Mouse (Mus musculus): ENCODE measurements around the gene Wdfy3.
"Not testable (repeated sequence)": the region's sequence is repeated elsewhere in the genome, so short reads cannot be mapped to it uniquely, and the experiment has no call there.

Gene Wdfy3

DNA sequence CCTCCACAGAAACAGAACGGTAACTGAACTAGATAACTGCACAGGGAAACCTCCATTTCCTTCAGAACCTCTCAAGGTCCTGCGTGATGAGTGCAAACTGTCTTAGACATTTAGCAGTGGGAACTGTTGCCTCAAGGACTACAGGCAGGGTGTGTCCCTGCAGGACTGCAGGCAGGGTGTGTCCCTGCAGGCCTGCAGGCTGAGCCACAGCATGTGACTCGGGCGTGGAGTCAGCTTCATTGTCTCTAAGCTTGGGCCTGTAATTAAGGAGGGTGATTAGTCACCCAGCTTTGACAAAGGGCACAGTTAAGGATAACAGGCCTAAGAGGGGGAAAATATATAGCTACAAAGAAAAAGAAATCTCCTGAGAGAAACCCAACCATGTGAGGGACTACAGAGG, 222.0 kb downstream of the Wdfy3 start:
- in situ Hi-C loops (cut with MboI; ENCODE audit: low sequenced_read_pairs): no loop called here

DNA sequence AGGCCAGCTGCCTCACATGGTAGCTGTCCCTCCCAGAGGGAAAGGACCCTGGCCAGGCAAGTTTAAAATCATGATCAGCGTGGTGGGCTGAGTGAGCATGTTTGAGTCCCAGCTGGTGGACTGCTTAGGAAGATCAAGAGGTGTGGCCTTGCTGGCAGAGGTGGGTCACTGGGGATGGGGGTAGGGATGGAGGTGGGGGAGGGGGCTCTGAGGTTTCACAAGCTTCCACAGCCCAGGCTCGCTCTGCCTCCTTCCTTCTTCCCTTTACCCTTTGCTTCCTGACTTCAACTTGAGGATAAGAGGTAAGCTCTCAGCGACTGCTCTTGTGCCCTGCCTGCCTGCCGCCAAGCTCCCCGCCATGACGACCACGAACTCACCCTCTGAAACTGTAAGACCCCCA, 222.4 kb downstream of the Wdfy3 start:
- in situ Hi-C loops (cut with MboI; ENCODE audit: low sequenced_read_pairs): no loop called here

DNA sequence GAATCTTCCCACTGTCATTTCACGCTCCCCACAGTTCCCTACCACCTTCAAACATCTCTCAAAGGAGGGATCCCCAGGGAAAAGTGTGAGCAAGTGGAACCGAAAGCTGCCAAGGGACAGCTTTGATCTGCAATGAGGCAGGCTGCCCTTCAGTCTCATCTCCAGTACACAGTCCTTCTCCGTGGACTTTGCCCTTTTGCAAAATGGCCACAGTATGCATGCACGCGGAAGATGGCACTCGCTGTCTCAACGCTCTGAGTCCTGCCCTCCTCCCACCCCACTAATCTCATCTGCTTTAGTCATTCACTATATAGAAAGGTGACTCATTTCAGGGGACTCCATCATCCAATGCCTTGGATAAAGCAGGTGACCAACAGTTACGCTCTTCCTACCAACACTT, 223.8 kb downstream of the Wdfy3 start:
- in situ Hi-C loops (cut with MboI; ENCODE audit: low sequenced_read_pairs): no loop called here

DNA sequence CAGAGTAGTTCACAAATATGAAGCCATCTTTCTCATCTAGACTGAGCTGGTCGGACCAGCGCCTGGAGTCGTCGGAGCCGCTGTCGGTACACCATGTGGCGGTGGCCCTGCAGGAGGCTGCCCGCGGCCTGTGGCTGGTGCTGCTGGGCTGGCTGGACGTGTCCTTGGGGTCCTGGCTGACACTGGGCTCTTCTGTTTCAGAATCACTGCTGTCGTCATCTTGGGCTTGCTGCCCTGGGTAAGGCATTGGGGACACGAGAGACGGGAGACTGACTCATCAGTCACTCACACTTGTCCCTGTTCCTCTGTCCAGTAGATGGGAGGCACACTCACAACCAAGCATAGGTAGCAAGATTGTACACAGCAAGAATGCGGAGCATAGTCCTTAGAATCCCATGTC, 224.7 kb downstream of the Wdfy3 start:
- in situ Hi-C loops (cut with MboI; ENCODE audit: low sequenced_read_pairs): no loop called here

DNA sequence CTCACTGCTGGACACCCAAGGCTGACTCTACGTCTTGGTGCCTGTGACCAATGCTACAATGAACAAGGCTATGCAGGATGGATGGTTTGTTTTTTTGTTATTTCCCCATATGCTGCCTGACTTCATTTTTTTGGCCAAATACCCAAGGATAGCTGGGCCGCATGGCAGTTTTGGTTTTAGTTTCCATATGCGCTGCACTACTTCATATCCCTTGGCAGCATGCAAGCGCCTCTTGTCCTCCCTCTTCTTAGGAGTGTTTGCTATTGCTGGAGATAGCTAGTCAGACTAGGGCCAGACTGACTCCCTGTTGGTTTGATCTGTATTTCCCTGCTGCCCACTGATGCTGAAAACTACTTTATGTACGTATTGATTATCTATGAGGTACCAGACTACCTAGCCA, 229.2 kb downstream of the Wdfy3 start:
- in situ Hi-C loops (cut with MboI; ENCODE audit: low sequenced_read_pairs): no loop called here

DNA sequence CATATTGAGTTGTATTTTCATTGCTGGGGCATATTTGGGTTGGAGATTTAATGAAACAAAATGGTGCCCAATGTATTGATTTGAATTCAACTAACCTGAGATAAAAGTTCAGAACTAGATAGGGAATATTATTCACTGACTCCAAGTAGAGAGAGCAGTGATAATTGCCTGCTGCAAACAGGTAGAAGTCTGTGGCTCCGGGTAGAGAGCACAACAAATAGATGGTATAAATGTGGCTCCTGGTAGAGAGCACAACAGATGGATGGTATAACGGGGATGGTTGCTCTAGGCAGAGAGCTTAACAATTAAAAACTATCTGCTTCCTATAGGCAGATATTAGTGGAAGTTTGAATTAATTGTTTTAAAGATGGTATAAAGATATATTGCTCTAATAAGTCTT, 232.1 kb downstream of the Wdfy3 start:
- in situ Hi-C loops (cut with MboI; ENCODE audit: low sequenced_read_pairs): not testable (repeated sequence)

DNA sequence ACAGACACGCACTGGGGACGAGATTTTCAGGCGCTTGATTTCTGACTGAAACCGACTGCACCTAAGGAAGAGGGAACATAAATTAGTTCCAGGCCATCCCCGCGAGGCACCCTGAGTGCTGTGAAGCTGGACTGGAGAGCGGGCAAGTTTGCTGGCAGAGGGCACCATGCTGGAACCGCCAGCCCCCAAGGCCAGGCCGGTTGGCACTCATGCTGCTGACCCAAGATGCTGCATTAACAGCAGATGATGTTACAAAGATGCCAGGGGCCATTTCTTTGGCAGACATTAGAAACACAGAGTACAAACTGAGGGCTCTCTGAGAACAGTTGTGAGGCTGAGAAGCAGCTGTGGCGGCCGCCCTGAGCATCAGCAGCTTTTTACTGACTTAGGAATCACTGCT, 233.5 kb downstream of the Wdfy3 start:
- in situ Hi-C loops (cut with MboI; ENCODE audit: low sequenced_read_pairs): no loop called here

DNA sequence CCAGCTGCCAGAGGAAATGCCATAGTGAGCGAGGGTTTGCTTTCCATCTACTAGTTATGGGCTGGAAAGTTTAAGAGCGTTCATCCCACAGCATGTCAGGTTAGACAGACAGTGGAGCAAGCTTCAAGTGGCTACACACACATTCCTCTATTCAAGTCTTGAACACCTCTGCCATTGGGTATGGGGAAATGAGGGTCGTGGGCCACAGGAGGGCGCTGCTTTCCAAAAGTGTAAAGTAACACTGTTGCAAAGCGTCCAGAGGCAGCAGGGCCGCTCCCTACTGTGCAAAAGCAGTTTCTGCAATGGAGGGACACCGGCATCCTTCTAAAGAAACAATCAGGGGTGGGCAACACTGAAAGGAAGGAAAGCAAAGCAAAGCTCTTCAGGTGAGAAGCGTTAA, 235.8 kb downstream of the Wdfy3 start:
- in situ Hi-C loops (cut with MboI; ENCODE audit: low sequenced_read_pairs): no loop called here

DNA sequence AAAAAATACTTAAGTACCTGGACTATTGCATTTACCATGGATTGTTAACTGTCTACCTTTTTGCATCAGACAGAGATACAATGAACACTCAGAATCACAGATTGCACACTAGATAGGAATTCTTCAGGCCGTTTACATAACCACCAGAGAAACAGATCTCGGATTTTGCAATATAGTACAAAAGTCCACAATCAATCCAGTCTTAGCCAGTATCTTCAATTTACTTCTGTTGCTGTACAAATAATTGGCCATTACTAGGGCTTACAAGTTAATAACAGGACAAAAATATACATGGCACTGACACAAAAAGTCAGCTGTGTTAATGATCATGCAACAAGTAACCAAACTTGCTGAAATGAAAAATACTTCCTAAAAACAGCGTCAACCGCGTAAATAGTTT, 236.7 kb downstream of the Wdfy3 start:
- in situ Hi-C loops (cut with MboI; ENCODE audit: low sequenced_read_pairs): no loop called here

DNA sequence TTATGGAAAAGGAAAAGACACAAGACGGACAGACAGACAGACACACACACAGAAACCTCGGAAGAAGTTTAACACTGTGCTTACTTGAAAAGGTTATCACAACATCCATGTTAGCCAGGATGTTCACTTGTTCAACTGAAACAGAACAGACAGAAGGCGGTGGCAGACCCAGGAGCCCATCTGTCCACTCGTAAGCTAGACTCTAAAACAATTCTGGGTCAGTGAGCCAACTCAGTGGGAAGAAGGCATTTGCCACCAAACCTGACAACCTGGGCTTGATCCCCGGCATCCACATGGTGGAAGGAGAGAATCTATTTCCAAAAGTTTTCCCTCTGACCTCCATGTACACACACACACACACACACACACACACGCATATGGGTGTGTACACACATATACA, 237.7 kb downstream of the Wdfy3 start:
- in situ Hi-C loops (cut with MboI; ENCODE audit: low sequenced_read_pairs): no loop called here

DNA sequence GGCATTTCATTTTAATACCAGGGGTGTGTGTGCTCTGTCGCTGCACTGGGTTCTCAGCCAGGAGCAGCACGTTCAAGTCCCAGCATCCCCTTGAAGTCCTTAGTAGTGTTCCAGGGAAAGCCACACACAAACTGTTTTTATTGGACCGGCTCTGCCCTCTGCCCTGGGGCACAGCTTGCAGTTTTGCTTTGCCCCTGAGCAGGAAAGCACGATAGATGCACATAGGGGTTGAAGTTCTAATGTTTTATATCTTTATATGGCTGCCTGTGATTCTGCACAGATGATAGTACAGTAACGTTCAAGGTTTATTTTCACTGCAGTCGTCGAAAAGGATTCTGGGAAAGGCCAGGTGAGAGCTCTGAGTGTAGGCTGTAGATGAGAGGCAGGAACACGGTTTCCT, 239.5 kb downstream of the Wdfy3 start:
- in situ Hi-C loops (cut with MboI; ENCODE audit: low sequenced_read_pairs): no loop called here

DNA sequence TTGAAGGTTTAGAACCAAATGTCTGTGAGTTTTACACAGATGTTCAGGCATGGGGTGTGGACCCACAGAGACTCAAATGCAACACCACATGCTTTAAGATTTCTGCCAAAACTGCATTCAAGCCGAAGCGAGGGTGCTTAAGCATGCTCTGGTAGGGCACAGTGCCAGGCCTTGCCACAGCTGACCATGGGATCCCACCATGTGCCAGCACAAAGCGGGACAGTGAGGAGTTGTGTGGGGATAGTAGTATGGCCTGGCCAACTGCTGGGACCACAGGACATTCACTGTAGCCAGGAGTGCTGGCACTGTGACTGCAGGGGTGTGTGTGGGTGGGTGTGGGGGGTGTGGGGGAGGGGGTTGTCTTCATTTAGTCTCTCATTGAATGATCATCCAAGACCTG, 240.8 kb downstream of the Wdfy3 start:
- in situ Hi-C loops (cut with MboI; ENCODE audit: low sequenced_read_pairs): no loop called here

DNA sequence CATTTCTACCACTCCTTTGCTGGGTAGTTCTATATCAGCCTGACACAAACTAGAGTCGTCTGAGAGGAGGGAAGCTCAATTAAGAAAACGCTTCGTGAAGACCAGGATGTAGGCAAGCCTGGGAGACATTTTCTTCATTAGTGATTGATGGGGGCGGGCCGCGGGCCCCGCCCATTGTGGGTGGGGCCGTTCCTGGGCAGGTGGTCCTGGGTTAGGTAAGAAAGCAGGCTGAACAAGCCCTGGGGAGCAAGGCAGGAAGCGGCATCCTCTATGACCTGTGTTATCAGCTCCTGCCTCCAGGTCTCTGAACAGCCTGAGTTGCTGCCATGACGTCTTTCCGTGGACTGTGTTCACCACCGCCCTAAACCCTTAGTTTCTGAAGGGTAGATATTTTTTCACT, 242.2 kb downstream of the Wdfy3 start:
- in situ Hi-C loops (cut with MboI; ENCODE audit: low sequenced_read_pairs): no loop called here

DNA sequence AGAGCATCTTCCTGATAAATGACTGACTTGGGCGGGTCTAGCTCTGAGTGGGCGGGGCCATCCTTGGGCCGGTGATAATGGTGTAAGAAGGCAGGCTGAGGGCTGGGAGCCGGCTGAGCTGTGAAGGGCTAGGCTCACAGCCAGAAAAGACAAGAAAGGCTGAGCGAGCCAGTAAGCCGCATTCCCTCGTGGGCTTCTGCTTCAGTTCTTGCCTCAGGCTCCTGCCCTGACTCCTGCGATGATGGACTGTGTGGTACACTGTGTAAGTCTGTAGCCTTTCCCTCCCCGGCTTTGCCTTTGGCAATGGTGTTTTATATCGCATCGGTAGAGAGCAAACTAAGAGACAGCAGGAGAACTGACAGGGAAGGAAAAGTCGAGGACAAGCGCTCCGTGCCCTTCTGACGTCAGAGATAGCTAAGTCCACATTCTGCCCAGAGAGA, 243.2 kb downstream of the Wdfy3 start:
- in situ Hi-C loops (cut with MboI; ENCODE audit: low sequenced_read_pairs): no loop called here

DNA sequence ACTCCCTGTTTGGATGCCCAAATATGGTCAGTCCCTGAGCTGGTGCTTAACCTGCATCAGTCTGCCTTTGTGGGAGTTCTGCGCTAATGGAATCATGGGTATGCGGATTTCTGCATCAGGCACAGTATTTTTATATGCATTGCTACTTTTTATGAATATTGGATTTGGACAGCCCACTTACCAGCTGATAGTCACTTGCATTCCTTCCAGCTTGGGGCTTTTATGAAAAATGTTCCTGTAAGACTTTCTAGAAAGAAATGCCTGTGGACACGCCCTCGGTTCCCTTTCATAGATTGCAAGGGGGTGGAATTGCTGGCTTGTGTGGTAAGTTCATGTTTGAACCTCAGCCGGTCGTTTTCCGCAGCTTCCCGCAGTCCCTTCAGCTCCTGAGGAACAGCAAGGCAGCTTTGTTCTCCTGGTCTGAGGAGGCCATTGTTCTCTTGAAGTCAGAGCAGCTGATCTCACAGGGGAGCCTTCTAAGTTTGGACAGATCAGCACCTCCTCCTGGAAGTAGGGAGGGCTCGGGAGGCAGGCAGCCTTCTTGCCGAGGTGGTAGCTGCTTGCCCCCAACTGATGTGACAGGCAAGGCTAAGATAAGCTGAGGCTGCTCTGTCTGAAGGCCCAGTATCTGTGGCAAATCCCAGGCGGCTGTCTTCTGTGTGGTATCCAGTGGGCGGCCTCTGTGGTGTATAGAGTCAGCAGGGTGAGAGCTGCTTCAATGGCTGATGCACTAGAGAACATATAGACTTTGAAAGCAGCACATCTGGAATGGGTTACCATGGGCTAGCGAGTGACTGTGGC, 244.4 kb downstream of the Wdfy3 start:
- in situ Hi-C loops (cut with MboI; ENCODE audit: low sequenced_read_pairs): no loop called here

DNA sequence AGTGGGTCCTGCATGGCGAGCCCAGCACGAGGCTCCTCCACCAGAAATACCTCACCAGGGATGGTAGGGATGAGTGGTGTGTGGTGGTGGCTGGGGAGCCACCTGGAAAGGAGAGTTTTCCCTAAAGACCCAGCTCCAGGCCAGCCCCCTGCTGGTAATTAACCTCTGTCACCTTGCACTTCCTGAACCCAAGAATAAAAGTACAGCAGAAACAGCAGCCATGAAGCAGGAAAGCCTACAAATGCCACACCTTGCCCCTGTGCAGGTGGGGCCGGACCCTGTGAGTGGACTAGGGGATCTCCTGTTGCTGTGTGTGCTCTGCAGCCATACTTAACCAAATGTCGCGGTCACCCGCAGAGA, 247.4 kb downstream of the Wdfy3 start:
- in situ Hi-C loops (cut with MboI; ENCODE audit: low sequenced_read_pairs): no loop called here

DNA sequence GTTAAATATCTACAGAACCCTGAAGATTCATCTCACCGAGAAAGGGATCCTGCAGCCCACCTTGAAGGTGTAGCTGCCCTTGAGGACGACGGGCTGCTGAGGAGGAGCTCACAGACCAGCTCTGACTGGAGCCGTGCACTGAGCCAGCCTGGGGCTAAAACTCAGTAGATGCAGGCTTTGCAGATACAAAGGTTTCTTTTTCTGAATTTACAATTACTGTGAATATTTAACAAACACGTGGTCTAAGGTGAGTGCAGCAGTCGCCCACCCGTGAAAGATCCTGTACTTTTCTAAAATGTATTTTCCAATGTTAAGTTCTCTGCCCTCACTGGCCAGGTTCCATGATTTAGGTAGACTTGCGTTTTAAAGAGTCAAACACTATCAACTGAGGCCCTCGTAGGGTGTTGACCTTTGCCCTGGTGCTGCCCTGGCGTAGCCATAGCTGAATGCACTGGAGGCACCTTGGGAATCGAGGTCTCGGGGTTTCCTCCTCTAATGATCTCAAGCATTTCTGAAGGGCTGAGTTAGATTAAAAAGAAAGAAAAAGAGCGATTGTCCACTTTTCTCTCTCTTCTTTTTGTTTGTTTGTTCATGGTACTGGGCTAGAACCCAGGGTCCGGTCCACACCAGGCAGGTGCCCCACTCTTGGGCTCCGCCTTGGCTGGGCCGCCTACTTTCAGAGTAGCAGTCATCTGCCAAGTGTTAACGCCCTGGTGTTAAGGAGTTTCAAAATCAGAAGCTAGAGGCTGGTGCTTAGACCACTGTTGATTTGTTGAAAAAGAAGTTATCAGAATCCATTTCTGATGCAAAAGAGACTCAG, 248.0 kb downstream of the Wdfy3 start:
- in situ Hi-C loops (cut with MboI; ENCODE audit: low sequenced_read_pairs): no loop called here

DNA sequence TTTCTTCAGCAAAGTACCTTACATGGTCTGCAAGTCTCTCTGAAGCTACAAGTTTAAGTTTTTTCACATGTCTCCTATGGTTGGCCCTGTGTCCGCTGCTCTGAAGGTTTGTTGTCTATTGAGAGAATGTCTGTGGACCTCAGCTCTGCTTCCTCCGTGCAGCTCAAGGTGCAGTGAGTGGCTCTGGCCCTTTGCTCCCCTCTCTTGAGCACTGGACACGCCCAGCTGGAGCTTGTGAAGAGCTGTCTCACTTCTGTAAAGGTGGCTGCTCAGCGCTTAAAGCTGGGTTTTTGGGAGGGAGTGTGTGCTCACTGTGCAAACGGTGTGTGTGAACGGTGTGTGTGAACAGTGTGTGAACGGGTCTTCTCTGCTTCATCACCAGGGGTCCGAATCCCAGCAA, 248.7 kb downstream of the Wdfy3 start:
- in situ Hi-C loops (cut with MboI; ENCODE audit: low sequenced_read_pairs): no loop called here

DNA sequence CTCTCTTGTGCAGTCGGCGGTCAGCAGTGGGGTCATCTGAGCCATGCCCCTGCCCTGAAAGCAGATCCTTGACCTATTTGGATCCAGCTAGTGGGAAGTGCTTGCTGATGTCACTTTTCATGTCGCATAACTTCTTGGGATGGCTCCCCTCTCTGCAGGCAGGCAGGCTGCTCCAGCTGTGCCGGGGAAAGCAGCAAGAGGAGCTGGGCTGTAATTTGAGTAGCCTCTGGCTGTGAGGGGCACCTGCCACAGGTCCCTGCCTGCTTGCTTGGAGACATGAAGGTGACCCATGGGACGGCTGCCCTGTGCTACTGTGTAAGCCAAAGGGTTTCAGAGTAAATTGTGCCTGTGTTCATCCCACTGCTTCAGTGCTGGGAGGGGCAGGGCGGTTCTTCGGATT, 249.9 kb downstream of the Wdfy3 start:
- in situ Hi-C loops (cut with MboI; ENCODE audit: low sequenced_read_pairs): no loop called here

DNA sequence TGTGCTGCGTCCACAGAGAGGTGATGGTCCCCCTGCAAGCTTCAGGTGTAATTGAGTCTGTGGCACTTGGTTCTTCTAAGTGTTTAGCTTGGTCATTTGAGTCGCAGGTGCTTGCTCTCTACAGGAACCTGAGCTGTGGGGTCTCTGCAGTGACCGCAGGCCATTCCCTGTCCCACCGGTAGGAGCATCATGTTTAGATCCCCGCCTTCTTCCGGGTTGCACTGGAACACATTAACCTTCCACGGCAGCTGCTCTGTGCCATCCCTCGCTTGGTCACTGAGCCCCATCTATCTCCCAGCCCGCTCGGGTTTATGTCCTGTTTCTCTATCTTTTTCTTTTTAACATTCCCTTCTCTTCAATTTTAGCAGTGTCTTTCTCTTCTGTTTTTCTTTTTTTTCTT, 250.5 kb downstream of the Wdfy3 start:
- in situ Hi-C loops (cut with MboI; ENCODE audit: low sequenced_read_pairs): no loop called here

DNA sequence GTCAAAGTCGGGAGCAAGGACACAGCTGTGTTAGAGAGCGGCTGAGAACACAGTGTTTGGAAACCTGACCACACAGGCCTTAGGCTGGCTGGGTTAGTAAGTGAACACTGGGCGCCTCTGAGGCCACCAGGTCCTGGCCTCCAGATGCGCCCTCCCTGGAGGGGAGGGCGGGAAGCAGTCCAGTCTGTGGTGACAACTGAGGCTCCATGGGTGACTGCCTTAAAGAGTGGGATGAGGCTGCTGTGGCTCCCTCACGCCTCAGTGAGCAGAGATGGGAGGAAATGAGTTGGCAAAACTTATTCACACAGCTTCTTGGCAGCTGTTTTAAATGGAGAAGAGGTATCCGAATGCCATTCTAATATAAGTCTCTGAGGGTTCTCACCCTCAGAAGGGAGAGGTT, 252.9 kb downstream of the Wdfy3 start:
- in situ Hi-C loops (cut with MboI; ENCODE audit: low sequenced_read_pairs): no loop called here

All from CH12F3 (cell line).